Mouse (Mus musculus): Measurements from ENCODE around the gene Pcdh15. TPM values are rescaled to one million over a fixed set of nuclear protein-coding genes. Genes with fewer than 3 reads are reported as not detected.

Pcdh15 gene
- total and polyA plus RNA-seq, 2 experiments from 2014 or later, result 9.2 to 31.0 TPM

- peak; percentile 23 for DNase-seq (ENCODE audit: low spot score)
- 69% methylated on average over 7 of the region's 7 CpGs for WGBS
- TF ChIP-seq CTCF (IDR thresholded peaks at IDR 0.05; ENCODE audit: low read depth), result peak; percentile 62
- H3K4me3 ChIP-seq (ENCODE audit: low read length), result no peak overlapping the region
- no peak overlapping the region for H3K9ac ChIP-seq (replicated peaks; ENCODE audit: low read length)
- no peaks in the 10 kb centered on the region for H3K27me3 ChIP-seq (ENCODE audit: insufficient read depth, low read length)
- no peak overlapping the region for H3K27ac ChIP-seq
- no peaks in the 10 kb centered on the region for H3K9me3 ChIP-seq (ENCODE audit: low read length)
- ATAC-seq, result no peak
- no peaks in the 10 kb centered on the region for H3K36me3 ChIP-seq (ENCODE audit: insufficient read depth, low read length)
- H3K4me2 ChIP-seq (ENCODE audit: low read depth, low read length), result no peak overlapping the region
- no peaks in the 10 kb centered on the region for H3K4me1 ChIP-seq (ENCODE audit: insufficient read depth, low read length)
Observed at GRCm38 (mm10) chr10:73564216-73564615, 465.1 kb downstream of the Pcdh15 start.

GRCm38 (mm10) chr10:73574711-73575297 is 475.7 kb downstream of the Pcdh15 start:
- Histone ChIP-seq H3K4me3 (ENCODE audit: low read length) (no peak overlapping the region), H3K9ac (replicated peaks; ENCODE audit: low read length) (no peak overlapping the region), H3K36me3 (ENCODE audit: insufficient read depth, low read length) (no peaks in the 10 kb centered on the region), H3K27ac (no peak overlapping the region), H3K9me3 (ENCODE audit: low read length) (no peaks in the 10 kb centered on the region), H3K27me3 (ENCODE audit: insufficient read depth, low read length) (no peaks in the 10 kb centered on the region), H3K4me2 (ENCODE audit: low read depth, low read length) (no peak overlapping the region), H3K4me1 (ENCODE audit: insufficient read depth, low read length) (no peaks in the 10 kb centered on the region)
- ATAC-seq, result no peak
- 83% methylated on average over 5 of the region's 5 CpGs for WGBS
- DNase-seq (ENCODE audit: low spot score), result no peak
- TF ChIP-seq CTCF (IDR thresholded peaks at IDR 0.05; ENCODE audit: low read depth), result no peak

GRCm38 (mm10) chr10:73667501-73667900 is 568.4 kb downstream of the Pcdh15 start:
- no peak for DNase-seq (ENCODE audit: low spot score)
- Histone ChIP-seq H3K27me3 (ENCODE audit: insufficient read depth, low read length) (no peaks in the 10 kb centered on the region), H3K4me1 (ENCODE audit: insufficient read depth, low read length) (no peaks in the 10 kb centered on the region), H3K9ac (replicated peaks; ENCODE audit: low read length) (no peak overlapping the region), H3K27ac (no peak overlapping the region), H3K4me2 (ENCODE audit: low read depth, low read length) (no peak overlapping the region), H3K9me3 (ENCODE audit: low read length) (no peaks in the 10 kb centered on the region), H3K36me3 (ENCODE audit: insufficient read depth, low read length) (no peaks in the 10 kb centered on the region), H3K4me3 (ENCODE audit: low read length) (no peak overlapping the region)
- TF ChIP-seq CTCF (IDR thresholded peaks at IDR 0.05; ENCODE audit: low read depth), result no peak
- ATAC-seq, result no peak
- 52% methylated on average over 1 of the region's 1 CpGs for WGBS

- no peak overlapping the region for H3K9ac ChIP-seq (replicated peaks; ENCODE audit: low read length)
- H3K4me1 ChIP-seq (ENCODE audit: insufficient read depth, low read length), result no peaks in the 10 kb centered on the region
- H3K4me3 ChIP-seq (ENCODE audit: low read length), result no peak overlapping the region
- no peaks in the 10 kb centered on the region for H3K27me3 ChIP-seq (ENCODE audit: insufficient read depth, low read length)
- ATAC-seq (no peak), DNase-seq (ENCODE audit: low spot score) (no peak)
- TF ChIP-seq CTCF (IDR thresholded peaks at IDR 0.05; ENCODE audit: low read depth), result no peak
- no peak overlapping the region for H3K27ac ChIP-seq
- no peaks in the 10 kb centered on the region for H3K36me3 ChIP-seq (ENCODE audit: insufficient read depth, low read length)
- WGBS, result 76% methylated on average over 5 of the region's 5 CpGs
- no peaks in the 10 kb centered on the region for H3K9me3 ChIP-seq (ENCODE audit: low read length)
- no peak overlapping the region for H3K4me2 ChIP-seq (ENCODE audit: low read depth, low read length)
Observed at GRCm38 (mm10) chr10:73700519-73701286, 601.6 kb downstream of the Pcdh15 start.

- DNase-seq (ENCODE audit: low spot score), result no peak
- Histone ChIP-seq H3K9ac (replicated peaks; ENCODE audit: low read length) (no peak overlapping the region), H3K4me1 (ENCODE audit: insufficient read depth, low read length) (no peaks in the 10 kb centered on the region), H3K9me3 (ENCODE audit: low read length) (no peaks in the 10 kb centered on the region), H3K27ac (no peak overlapping the region), H3K4me3 (ENCODE audit: low read length) (no peak overlapping the region), H3K27me3 (ENCODE audit: insufficient read depth, low read length) (no peaks in the 10 kb centered on the region), H3K4me2 (ENCODE audit: low read depth, low read length) (no peak overlapping the region), H3K36me3 (ENCODE audit: insufficient read depth, low read length) (no peaks in the 10 kb centered on the region)
- no peak for TF ChIP-seq CTCF (IDR thresholded peaks at IDR 0.05; ENCODE audit: low read depth)
- WGBS, result 86% methylated on average over 7 of the region's 7 CpGs
- no peak for ATAC-seq
Observed at GRCm38 (mm10) chr10:73725566-73726240, 626.6 kb downstream of the Pcdh15 start.

GRCm38 (mm10) chr10:73733246-73733645 is 634.1 kb downstream of the Pcdh15 start:
- no peak for DNase-seq (ENCODE audit: low spot score)
- Histone ChIP-seq H3K9me3 (ENCODE audit: low read length) (no peaks in the 10 kb centered on the region), H3K4me2 (ENCODE audit: low read depth, low read length) (no peak overlapping the region), H3K9ac (replicated peaks; ENCODE audit: low read length) (no peak overlapping the region), H3K27me3 (ENCODE audit: insufficient read depth, low read length) (no peaks in the 10 kb centered on the region), H3K4me1 (ENCODE audit: insufficient read depth, low read length) (no peaks in the 10 kb centered on the region), H3K4me3 (ENCODE audit: low read length) (no peak overlapping the region), H3K36me3 (ENCODE audit: insufficient read depth, low read length) (no peaks in the 10 kb centered on the region), H3K27ac (no peak overlapping the region)
- TF ChIP-seq CTCF (IDR thresholded peaks at IDR 0.05; ENCODE audit: low read depth), result no peak
- 89% methylated on average over 7 of the region's 7 CpGs for WGBS
- no peak for ATAC-seq
